Comparison of ENCODE assay signal across 11 mouse cellular contexts in the genomic region with DNA sequence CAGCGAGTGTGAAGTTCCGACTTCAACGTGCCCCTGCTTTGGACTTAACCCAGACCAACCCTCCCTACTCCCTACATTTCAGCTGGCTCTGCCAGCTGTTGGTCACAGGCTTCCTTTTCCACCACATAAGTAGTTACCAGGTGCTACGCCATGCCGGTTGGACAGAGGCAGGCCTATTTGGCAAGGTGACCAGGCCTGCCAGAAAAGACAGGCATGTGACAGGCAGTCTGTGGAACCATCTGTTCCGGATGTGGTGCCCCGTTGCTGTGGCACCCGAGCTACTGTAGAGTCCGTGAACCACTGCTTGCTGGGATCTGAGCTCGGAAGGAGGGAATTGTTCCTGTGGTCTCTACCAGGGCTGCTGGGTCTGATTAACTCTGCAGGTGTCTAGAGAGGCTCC. TPM values are rescaled to one million over a fixed set of nuclear protein-coding genes. Genes with fewer than 3 reads are reported as not detected.
DNase-seq lines count a peak whose midpoint lies in the region; ATAC-seq and TF ChIP-seq lines count a peak whose summit lies in the region.
"Had no signal": no experiment of that assay in that cellular context is flagged by ENCODE, and none has a peak within 500 bp of the region (broad histone marks: within the 10 kb centered on the region; RNA-seq: fewer than 3 reads in every experiment).

No protein-coding gene starts in this region.

- DNase-seq in lung, postnatal 36 days, result peak; percentile 44
- DNase-seq in lung, postnatal 0 days (ENCODE audit: low spot score), result no peak
- DNase-seq in layer of hippocampus, adult 8-10 months (ENCODE audit: low spot score in 2 of 2), result peak; percentile 33 to 49
- DNase-seq in thymus, adult 2 months, result peak; percentile 63
- no peak for DNase-seq in frontal cortex, postnatal 25 days (ENCODE audit: low spot score in 2 of 2)
- DNase-seq in left cerebral cortex, adult 18-20 months (ENCODE audit: low spot score in 2 of 2), result no peak

- no peak for TF ChIP-seq CTCF in lung, postnatal 0 days (IDR thresholded peaks at IDR 0.05)
- TF ChIP-seq CTCF in thymus, adult 2 months (IDR thresholded peaks at IDR 0.05; ENCODE audit: borderline replicate concordance, control insufficient read depth, extremely low read depth, insufficient read depth, low read length, poor library complexity), result no peak

- no peak for TF ChIP-seq POLR2A in thymus, adult 2 months (IDR thresholded peaks at IDR 0.05; ENCODE audit: control insufficient read depth, extremely low read depth, insufficient read depth, low read length, poor library complexity)

- no peaks in the 10 kb centered on the region for H3K9me3 ChIP-seq in lung, postnatal 0 days (ENCODE audit: low read length)
- H3K9me3 ChIP-seq in forebrain, embryonic 16.5 days (ENCODE audit: control insufficient read depth, low read length), result no peaks in the 10 kb centered on the region
- H3K9me3 ChIP-seq: embryonic facial prominence, embryonic 12.5 days had no signal

- H3K36me3 ChIP-seq in lung, postnatal 0 days (ENCODE audit: insufficient read depth, low read length), result no peaks in the 10 kb centered on the region
- H3K36me3 ChIP-seq in forebrain, embryonic 16.5 days (ENCODE audit: control insufficient read depth, insufficient read depth), result no peaks in the 10 kb centered on the region
- no peaks in the 10 kb centered on the region for H3K36me3 ChIP-seq in thymus, adult 2 months (ENCODE audit: control insufficient read depth, insufficient read depth, low read length)
- H3K36me3 ChIP-seq: embryonic facial prominence, embryonic 12.5 days had no signal

- peaks cover 8% of the 10 kb centered on the region; the same call in 1 of the 2 replicates for H3K4me1 ChIP-seq in lung, postnatal 0 days (ENCODE audit: insufficient read depth, low read depth, low read length)
- 0 out of 2 replicates have a peak, but pooled peaks cover 7% of the 10 kb centered on the region for H3K4me1 ChIP-seq in forebrain, embryonic 16.5 days (replicated peaks; ENCODE audit: control insufficient read depth, insufficient read depth, low read length)
- H3K4me1 ChIP-seq in thymus, adult 2 months (replicated peaks; ENCODE audit: control insufficient read depth, insufficient read depth, low read length), result peaks cover 43% of the 10 kb centered on the region

- no peak overlapping the region for H3K4me3 ChIP-seq in lung, postnatal 0 days (ENCODE audit: low read depth, low read length)
- no peak overlapping the region for H3K4me3 ChIP-seq in forebrain, embryonic 16.5 days (replicated peaks; ENCODE audit: low read length)
- no peak overlapping the region for H3K4me3 ChIP-seq in thymus, adult 2 months (ENCODE audit: control insufficient read depth, insufficient read depth, low read length)
- H3K4me3 ChIP-seq: embryonic facial prominence, embryonic 12.5 days had no signal

- H3K27ac ChIP-seq in lung, postnatal 0 days (ENCODE audit: low read length), result no peak overlapping the region
- H3K27ac ChIP-seq in forebrain, embryonic 16.5 days (ENCODE audit: low read length), result no peak overlapping the region
- H3K27ac ChIP-seq in thymus, adult 2 months (ENCODE audit: control insufficient read depth, insufficient read depth, low read length), result peak overlapping the region; percentile 89
- H3K27ac ChIP-seq: embryonic facial prominence, embryonic 12.5 days had no signal

- 83% methylated on average over 10 of the region's 10 CpGs for WGBS in lung, postnatal 0 days
- WGBS in forebrain, embryonic 16.5 days, result 64% methylated on average over 10 of the region's 10 CpGs
- 28% methylated on average over 10 of the region's 10 CpGs for WGBS in thymus, adult 2 months

- H3K9ac ChIP-seq in lung, postnatal 0 days (replicated peaks; ENCODE audit: low read depth), result no peak overlapping the region
- H3K9ac ChIP-seq in forebrain, embryonic 16.5 days (replicated peaks; ENCODE audit: low read depth, low read length), result no peak overlapping the region
- H3K9ac ChIP-seq: embryonic facial prominence, embryonic 12.5 days had no signal

- no peaks in the 10 kb centered on the region for H3K27me3 ChIP-seq in lung, postnatal 0 days (replicated peaks; ENCODE audit: insufficient read depth, low read length)
- no peaks in the 10 kb centered on the region for H3K27me3 ChIP-seq in forebrain, embryonic 16.5 days (replicated peaks; ENCODE audit: control insufficient read depth, insufficient read depth, low read length)
- H3K27me3 ChIP-seq in thymus, adult 2 months (ENCODE audit: control insufficient read depth, insufficient read depth, low read length), result no peaks in the 10 kb centered on the region
- H3K27me3 ChIP-seq: embryonic facial prominence, embryonic 12.5 days had no signal

- no peak for TF ChIP-seq EP300 in lung, postnatal 0 days (IDR thresholded peaks at IDR 0.05)

- no peak for ATAC-seq in lung, postnatal 0 days
- peak; percentile 32; the same call in 1 of the 2 replicates for ATAC-seq in forebrain, embryonic 16.5 days
- ATAC-seq in monocyte, adult 5-6 weeks (replicated peaks; ENCODE audit: insufficient number of reproducible peaks, low FRiP score, low TSS enrichment, poor library complexity, severe bottlenecking), result no peak

- H3K4me2 ChIP-seq in lung, postnatal 0 days (replicated peaks; ENCODE audit: low read depth, low read length), result no peak overlapping the region
- H3K4me2 ChIP-seq in forebrain, embryonic 16.5 days (ENCODE audit: low read length), result no peak overlapping the region
- H3K4me2 ChIP-seq: embryonic facial prominence, embryonic 12.5 days had no signal

RNA-seq across cellular contexts. Expression of gene Gsto2, which starts 22.1 kb away (rescaled TPM):
- 2.1 TPM in 2 replicates for polyA plus RNA-seq in lung, postnatal 0 days (2015; fragmentation: Nextera tagmentation; extraction: Ambion mirVana)
- 0.84 and 1.2 TPM in 2 replicates for polyA plus RNA-seq in forebrain, embryonic 16.5 days (2015; fragmentation: Nextera tagmentation; extraction: Ambion mirVana)
- 1 to 10 TPM; 2.2 to 4.1 (median 2.9) TPM for total RNA-seq in layer of hippocampus, adult 8-10 months (2022)
- polyA plus RNA-seq in thymus, adult 2 months (2012; rRNA removed), result 0.14 and 0.84 TPM in 2 replicates
- total RNA-seq in monocyte, adult 5-6 weeks (2017), result 0.43 TPM in 1 of 3 replicates, not detected in the others
- total RNA-seq in left cerebral cortex, adult 18-20 months (2021), result 1 to 10 TPM; 2.1 to 2.5 TPM

RNA-seq across cellular contexts. Expression of gene Cfap43, which starts 31.7 kb away (rescaled TPM):
- polyA plus RNA-seq in lung, postnatal 0 days (2015; fragmentation: Nextera tagmentation; extraction: Ambion mirVana), result 4.9 and 6.3 TPM in 2 replicates
- polyA plus RNA-seq in forebrain, embryonic 16.5 days (2015; fragmentation: Nextera tagmentation; extraction: Ambion mirVana), result 0.63 and 1.1 TPM in 2 replicates
- 1 to 10 TPM in 3 of 4 experiments, under 1 TPM in 1; 0.77 to 2.8 (median 1.7) TPM for total RNA-seq in layer of hippocampus, adult 8-10 months (2022)
- polyA plus RNA-seq in thymus, adult 2 months (2012; rRNA removed), result 0.13 and 0.20 TPM in 2 replicates
- total RNA-seq in monocyte, adult 5-6 weeks (2017), result 0.19 to 1.3 TPM (median 0.19 TPM) in 3 replicates
- under 1 TPM; 0.45 to 0.70 TPM for total RNA-seq in left cerebral cortex, adult 18-20 months (2021)
- polyA plus RNA-seq: liver, embryonic 16.5 days had no signal

RNA-seq across cellular contexts. Expression of gene Itprip, which starts 31.7 kb away (rescaled TPM):
- 15.6 and 15.9 TPM in 2 replicates for polyA plus RNA-seq in lung, postnatal 0 days (2015; fragmentation: Nextera tagmentation; extraction: Ambion mirVana)
- 6.9 and 7.2 TPM in 2 replicates for polyA plus RNA-seq in forebrain, embryonic 16.5 days (2015; fragmentation: Nextera tagmentation; extraction: Ambion mirVana)
- total RNA-seq in layer of hippocampus, adult 8-10 months (2022), result 1 to 10 TPM; 1.3 to 2.6 (median 1.8) TPM
- polyA plus RNA-seq in thymus, adult 2 months (2012; rRNA removed), result 32.6 and 37.4 TPM in 2 replicates
- 27.6 to 28.1 TPM (median 28.1 TPM) in 3 replicates for total RNA-seq in monocyte, adult 5-6 weeks (2017)
- 1 to 10 TPM; 1.1 to 1.3 TPM for total RNA-seq in left cerebral cortex, adult 18-20 months (2021)

RNA-seq across cellular contexts. Expression of gene Gsto1, which starts 32.6 kb away (rescaled TPM):
- 147 and 172 TPM in 2 replicates for polyA plus RNA-seq in lung, postnatal 0 days (2015; fragmentation: Nextera tagmentation; extraction: Ambion mirVana)
- polyA plus RNA-seq in forebrain, embryonic 16.5 days (2015; fragmentation: Nextera tagmentation; extraction: Ambion mirVana), result 125 and 126 TPM in 2 replicates
- total RNA-seq in layer of hippocampus, adult 8-10 months (2022), result 10 to 100 TPM; 49.8 to 60.2 (median 56.1) TPM
- 20.4 and 30.4 TPM in 2 replicates for polyA plus RNA-seq in thymus, adult 2 months (2012; rRNA removed)
- 50.9 to 119 TPM (median 77.1 TPM) in 3 replicates for total RNA-seq in monocyte, adult 5-6 weeks (2017)
- total RNA-seq in left cerebral cortex, adult 18-20 months (2021), result 10 to 100 TPM; 39.4 to 41.8 TPM

RNA-seq across cellular contexts. Expression of gene Cfap58, which starts 50.1 kb away (rescaled TPM):
- polyA plus RNA-seq in lung, postnatal 0 days (2015; fragmentation: Nextera tagmentation; extraction: Ambion mirVana), result 2.0 and 2.6 TPM in 2 replicates
- 0.27 and 0.33 TPM in 2 replicates for polyA plus RNA-seq in forebrain, embryonic 16.5 days (2015; fragmentation: Nextera tagmentation; extraction: Ambion mirVana)
- total RNA-seq in layer of hippocampus, adult 8-10 months (2022), result under 1 TPM; 0.22 to 0.61 (median 0.51) TPM
- polyA plus RNA-seq in thymus, adult 2 months (2012; rRNA removed), result 0.03 and 0.04 TPM in 2 replicates
- not detected in 3 replicates for total RNA-seq in monocyte, adult 5-6 weeks (2017)
- under 1 TPM; 0.12 to 0.51 TPM for total RNA-seq in left cerebral cortex, adult 18-20 months (2021)
- polyA plus RNA-seq: embryonic facial prominence, embryonic 12.5 days; intestine, embryonic 14.5 days; liver, embryonic 16.5 days had no signal

Comparison
In these comparisons a context has a peak if more than half of its experiments do, and no peak if none do; other contexts are left out.
1. DNase-seq: peak in lung, postnatal 36 days (single experiment), layer of hippocampus, adult 8-10 months (2 of 2) and thymus, adult 2 months (single experiment); none in lung, postnatal 0 days (single experiment), frontal cortex, postnatal 25 days (0 of 2) and left cerebral cortex, adult 18-20 months (0 of 2).